Mouse (Mus musculus) heart, embryonic 16.5 days (tissue): Measurements from ENCODE around the gene Cyp2f2. TPM values are rescaled to one million over a fixed set of nuclear protein-coding genes. Genes with fewer than 3 reads are reported as not detected.

Experiments
- ATAC-seq: fragments of 200-750 bp; cut with Nextera tagmentation; replicated peaks from 2 replicates; pipeline ENCODE4 v1.8.0; 2017; ENCODE audit warnings: moderate number of reproducible peaks; ENCODE audit not compliant: insufficient read depth, low FRiP score; ENCODE audit errors: extremely low read depth
- H3K27ac ChIP-seq: fragments of 300-500 bp; sonication (generic); 2 replicates; pipeline ENCODE4 v1.5.1; 2014; ENCODE audit warnings: mild to moderate bottlenecking, low read length, control low read depth, moderate library complexity
- H3K27me3 ChIP-seq: fragments of 300-500 bp; sonication (generic); 2 replicates; pipeline ENCODE4 v1.6.1; 2014; ENCODE audit warnings: low read length, mixed read lengths; ENCODE audit not compliant: control insufficient read depth, insufficient read depth
- H3K36me3 ChIP-seq: fragments of 300-500 bp; sonication (generic); 2 replicates; pipeline ENCODE4 v1.6.1; 2014; ENCODE audit not compliant: control insufficient read depth, insufficient read depth
- H3K4me1 ChIP-seq: fragments of 300-500 bp; sonication (generic); 2 replicates; pipeline ENCODE4 v1.6.1; 2014; ENCODE audit warnings: low read length, mixed read lengths; ENCODE audit not compliant: control insufficient read depth, insufficient read depth
- H3K4me2 ChIP-seq: fragments of 300-500 bp; sonication (generic); 2 replicates; pipeline ENCODE4 v1.6.1; 2014; ENCODE audit warnings: low read depth, mild to moderate bottlenecking, control low read depth, low read length
- H3K4me3 ChIP-seq: fragments of 300-500 bp; sonication (generic); 2 replicates; pipeline ENCODE4 v1.5.1; 2014; ENCODE audit warnings: mild to moderate bottlenecking, control low read depth, low read length
- H3K9ac ChIP-seq: fragments of 300-500 bp; sonication (generic); 2 replicates; pipeline ENCODE4 v1.6.1; 2014; ENCODE audit warnings: low read length, control low read depth
- H3K9me3 ChIP-seq: fragments of 300-500 bp; sonication (generic); replicated peaks from 2 replicates; pipeline ENCODE4 v1.6.1; 2016; ENCODE audit warnings: low read length; ENCODE audit not compliant: control insufficient read depth
- whole genome bisulfite sequencing: fragments of 180-500 bp; shearing (Covaris S2); extraction: QIAGEN DNeasy Blood & Tissue Kit; methylation state at CpG from one replicate; pipeline ENCODE4 v1.1.7; 2014; 5-methylcytosine and 5-hydroxymethylcytosine counted together
- polyA plus RNA-seq: library from polyadenylated mRNA; unstranded; fragments of >200 nt; fragmentation: Nextera tagmentation; extraction: Ambion mirVana; gene quantifications from 2 replicates; pipeline ENCODE4 v1.2.1, GENCODE M21; 2015

Cyp2f2 gene
- polyA plus RNA-seq, 1 experiment from 2014 or later = 12.8 TPM

GRCm38 (mm10) chr7:27166614-27167474 lies 47.1 kb downstream of the Cyp2f2 start, which contains the start of gene Egln2:
Gene Egln2, minus strand, starts transcription at chr7:27166802.
- peaks cover 40% of the 10 kb centered on the region for H3K4me1 ChIP-seq
- peak within 1 kb of the TSS; percentile 73 for H3K4me3 ChIP-seq
- ATAC-seq = peak; percentile 86
- peak within 1 kb of the TSS; percentile 85 for H3K9ac ChIP-seq
- peak within 1 kb of the TSS; percentile 96 for H3K27ac ChIP-seq
- 2% methylated on average over 59 of the region's 61 CpGs for WGBS
- peaks cover 20% of the 10 kb centered on the region for H3K36me3 ChIP-seq
- H3K9me3 ChIP-seq = no peaks in the 10 kb centered on the region
- H3K4me2 ChIP-seq = peak within 1 kb of the TSS; percentile 73
- no peaks in the 10 kb centered on the region for H3K27me3 ChIP-seq

GRCm38 (mm10) chr7:27167475-27168094 lies 47.9 kb downstream of the Cyp2f2 start:
- Histone ChIP-seq H3K9me3 (no peaks in the 10 kb centered on the region), H3K4me1 (peaks cover 34% of the 10 kb centered on the region), H3K4me2 (peak overlapping the region; percentile 73), H3K4me3 (peak overlapping the region; percentile 73), H3K9ac (peak overlapping the region; percentile 85), H3K27me3 (no peaks in the 10 kb centered on the region), H3K36me3 (peaks cover 28% of the 10 kb centered on the region), H3K27ac (peak overlapping the region; percentile 96)
- WGBS = 71% methylated on average over 11 of the region's 11 CpGs
- no peak for ATAC-seq

GRCm38 (mm10) chr7:27168371-27168770 lies 48.7 kb downstream of the Cyp2f2 start:
- 92% methylated on average over 5 of the region's 5 CpGs for WGBS
- peaks cover 27% of the 10 kb centered on the region for H3K4me1 ChIP-seq
- H3K4me3 ChIP-seq = no peak overlapping the region
- H3K27ac ChIP-seq = no peak overlapping the region
- H3K27me3 ChIP-seq = no peaks in the 10 kb centered on the region
- no peaks in the 10 kb centered on the region for H3K9me3 ChIP-seq
- H3K9ac ChIP-seq = no peak overlapping the region
- peaks cover 32% of the 10 kb centered on the region for H3K36me3 ChIP-seq
- H3K4me2 ChIP-seq = no peak overlapping the region
- no peak for ATAC-seq

GRCm38 (mm10) chr7:27170981-27171380 lies 51.3 kb downstream of the Cyp2f2 start:
- Histone ChIP-seq H3K9me3 (no peaks in the 10 kb centered on the region), H3K9ac (no peak overlapping the region), H3K27me3 (no peaks in the 10 kb centered on the region), H3K4me1 (peaks cover 5% of the 10 kb centered on the region; the same call in 1 of the 2 replicates), H3K4me3 (no peak overlapping the region), H3K4me2 (no peak overlapping the region), H3K36me3 (peaks cover 30% of the 10 kb centered on the region), H3K27ac (no peak overlapping the region)
- ATAC-seq = no peak
- WGBS = 88% methylated on average over 3 of the region's 3 CpGs

GRCm38 (mm10) chr7:27174496-27174895 lies 54.8 kb downstream of the Cyp2f2 start:
- 92% methylated on average over 15 of the region's 15 CpGs for WGBS
- H3K9me3 ChIP-seq = no peaks in the 10 kb centered on the region
- ATAC-seq = no peak
- H3K9ac ChIP-seq = no peak overlapping the region
- no peak overlapping the region for H3K27ac ChIP-seq
- peaks cover 8% of the 10 kb centered on the region; the same call in 1 of the 2 replicates for H3K4me1 ChIP-seq
- no peak overlapping the region for H3K4me3 ChIP-seq
- H3K36me3 ChIP-seq = peaks cover 30% of the 10 kb centered on the region
- H3K4me2 ChIP-seq = no peak overlapping the region
- H3K27me3 ChIP-seq = no peaks in the 10 kb centered on the region

GRCm38 (mm10) chr7:27174896-27175295 lies 55.2 kb downstream of the Cyp2f2 start:
- H3K27me3 ChIP-seq = no peaks in the 10 kb centered on the region
- no peak for ATAC-seq
- no peak overlapping the region for H3K4me2 ChIP-seq
- WGBS = 76% methylated on average over 7 of the region's 7 CpGs
- H3K4me3 ChIP-seq = no peak overlapping the region
- peaks cover 30% of the 10 kb centered on the region for H3K36me3 ChIP-seq
- H3K4me1 ChIP-seq = peaks cover 12% of the 10 kb centered on the region
- no peaks in the 10 kb centered on the region for H3K9me3 ChIP-seq
- no peak overlapping the region for H3K27ac ChIP-seq
- no peak overlapping the region for H3K9ac ChIP-seq

GRCm38 (mm10) chr7:27177942-27178323 lies 58.2 kb downstream of the Cyp2f2 start:
- H3K9ac ChIP-seq = peak overlapping the region; percentile 79
- peak overlapping the region; percentile 95 for H3K27ac ChIP-seq
- peak overlapping the region; percentile 89 for H3K4me3 ChIP-seq
- peaks cover 13% of the 10 kb centered on the region for H3K4me1 ChIP-seq
- no peaks in the 10 kb centered on the region for H3K27me3 ChIP-seq
- H3K9me3 ChIP-seq = no peaks in the 10 kb centered on the region
- ATAC-seq = no peak
- WGBS = 22% methylated on average over 4 of the region's 4 CpGs
- peak overlapping the region; percentile 71 for H3K4me2 ChIP-seq
- H3K36me3 ChIP-seq = 0 out of 2 replicates have a peak, but pooled peaks cover 10% of the 10 kb centered on the region

- Histone ChIP-seq H3K4me1 (peaks cover 13% of the 10 kb centered on the region), H3K27ac (peak within 1 kb of the TSS; percentile 95), H3K4me3 (peak within 1 kb of the TSS; percentile 89), H3K27me3 (no peaks in the 10 kb centered on the region), H3K9me3 (no peaks in the 10 kb centered on the region), H3K9ac (peak within 1 kb of the TSS; percentile 79), H3K4me2 (peak within 1 kb of the TSS; percentile 71), H3K36me3 (0 out of 2 replicates have a peak, but pooled peaks cover 5% of the 10 kb centered on the region)
- ATAC-seq = peak; percentile 98
- WGBS = 1% methylated on average over 50 of the region's 53 CpGs
Observed at GRCm38 (mm10) chr7:27178324-27179216, 58.9 kb downstream of the Cyp2f2 start, which contains the start of gene Rab4b. Gene Rab4b, minus strand, starts transcription at chr7:27178896.
